Mouse (Mus musculus) granulocyte monocyte progenitor cell, adult 5-6 weeks (primary cell): ENCODE measurements around the gene Col25a1. TPM values are rescaled to one million over a fixed set of nuclear protein-coding genes. Genes with fewer than 3 reads are reported as not detected.

ENCODE experiments used
- ATAC-seq: replicated peaks from 2 replicates; pipeline ENCODE4 v1.8.0; 2016; ENCODE audit warnings: mild to moderate bottlenecking, moderate TSS enrichment, inconsistent platforms; ENCODE audit not compliant: poor library complexity, severe bottlenecking
- total RNA-seq, 2 experiments: library from RNA; stranded (forward) in 1 of 2; stranded (reverse) in 1 of 2; fragments of 200-712, 200-1000 nt in 1 of 2; fragments of >200 nt in 1 of 2; fragmentation: Nextera tagmentation in 1 of 2; gene quantifications; 2 replicates each; pipeline ENCODE4 v1.2.3; 2014 to 2017

The Col25a1 gene
- total RNA-seq (2014; fragmentation: Nextera tagmentation) (not detected in 2 replicates), total RNA-seq (2017) (not detected in 2 replicates)

DNA sequence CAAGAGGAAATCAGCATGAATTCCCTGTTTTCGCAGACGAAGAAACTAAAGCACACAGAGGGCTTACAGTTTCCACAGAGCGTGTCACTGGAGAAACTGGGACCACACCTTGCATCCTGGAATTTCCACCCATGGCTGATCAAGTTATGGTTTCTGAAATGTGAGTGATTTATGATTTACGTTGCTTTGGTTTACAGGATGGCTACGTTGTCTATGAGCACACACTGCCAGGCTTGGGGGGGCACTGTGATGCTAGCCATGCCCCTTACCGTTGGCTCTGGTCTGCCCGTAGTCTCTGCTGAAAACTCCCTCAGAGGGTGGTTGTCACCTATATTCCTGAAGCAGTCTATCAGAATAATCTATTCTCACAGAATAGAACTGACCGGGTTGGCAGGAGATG lies at the start of gene Col25a1:
Gene Col25a1, plus strand, starts transcription at position 301 of the 400 bp plus-strand sequence.
- no peak for ATAC-seq

DNA sequence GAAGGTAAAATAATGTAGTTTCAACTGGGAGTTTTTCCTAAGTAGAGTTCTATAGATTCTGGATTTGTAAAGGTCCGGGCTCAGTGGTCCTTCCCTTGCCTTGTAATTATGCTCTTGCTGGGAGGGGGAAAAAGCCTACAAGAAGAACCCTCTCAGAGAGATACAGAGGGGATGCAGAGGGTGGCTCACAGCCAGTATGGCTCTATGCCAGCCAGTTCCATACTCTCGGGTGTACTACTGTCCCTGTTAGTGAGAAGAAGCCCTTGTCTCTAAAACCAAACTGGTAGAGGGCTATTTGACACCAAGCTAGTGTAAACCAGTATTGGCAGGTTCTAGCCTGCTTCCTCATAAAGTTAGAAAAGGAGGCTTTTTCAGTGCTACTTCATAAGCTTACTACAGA lies 48.0 kb upstream of the Col25a1 start:
- ATAC-seq: no peak

GRCm38 (mm10) chr3:130086372-130087080 lies 44.8 kb upstream of the Col25a1 start:
- no peak for ATAC-seq

- no peak for ATAC-seq
Measured at GRCm38 (mm10) chr3:130087466-130087865, 43.8 kb upstream of the Col25a1 start.

GRCm38 (mm10) chr3:130088654-130089053 lies 42.6 kb upstream of the Col25a1 start:
- ATAC-seq: no peak

DNA sequence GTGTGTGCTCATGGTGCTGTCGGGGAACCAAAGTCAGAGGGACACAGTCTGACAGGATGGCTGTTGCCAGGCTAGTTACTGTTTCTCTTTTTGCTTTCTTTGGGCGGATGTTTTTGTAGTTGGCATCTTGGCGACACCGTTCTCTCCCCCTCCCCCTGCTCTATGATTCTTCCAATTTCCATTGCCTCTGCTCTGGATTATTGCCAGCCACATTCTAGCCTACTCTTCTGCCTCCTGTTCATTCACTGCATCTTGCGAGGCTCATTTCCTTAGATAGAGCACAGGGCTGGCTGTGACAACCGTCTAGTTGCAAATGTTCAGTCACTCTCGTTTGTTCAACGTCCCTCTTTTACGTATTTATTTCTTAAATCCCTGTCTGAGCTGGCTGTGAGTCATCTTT lies 40.8 kb upstream of the Col25a1 start:
- no peak for ATAC-seq

DNA sequence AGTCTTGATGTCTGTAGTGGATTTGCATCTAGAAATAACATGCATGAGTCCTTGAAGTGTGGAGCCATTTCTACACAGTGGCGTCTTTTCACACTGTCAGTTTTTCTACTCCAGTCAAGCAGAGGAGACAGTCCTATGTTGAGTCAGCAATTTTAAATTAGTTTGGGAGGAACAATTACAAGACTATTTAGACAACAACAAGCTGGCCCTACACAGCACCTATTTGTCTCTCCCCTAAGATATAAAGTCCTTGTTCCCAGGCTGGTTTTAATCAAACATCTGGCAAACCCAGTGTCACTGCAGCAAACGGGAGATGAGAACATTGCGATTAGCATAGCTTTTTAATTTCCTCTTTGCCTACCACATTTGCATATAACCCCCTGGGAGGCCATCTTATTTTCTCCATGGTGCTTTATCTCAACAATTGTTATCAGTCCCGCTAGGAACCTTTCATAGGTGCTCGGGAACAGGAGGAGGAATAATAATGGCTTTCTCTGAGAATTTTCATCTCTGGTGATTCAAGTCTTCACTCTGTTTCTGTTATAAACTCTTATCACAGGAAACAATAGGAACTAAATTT lies 37.1 kb upstream of the Col25a1 start:
- ATAC-seq: no peak

- ATAC-seq: peak; percentile 56; the same call in 1 of the 2 replicates
Measured at GRCm38 (mm10) chr3:130095160-130095781, 36.0 kb upstream of the Col25a1 start.

DNA sequence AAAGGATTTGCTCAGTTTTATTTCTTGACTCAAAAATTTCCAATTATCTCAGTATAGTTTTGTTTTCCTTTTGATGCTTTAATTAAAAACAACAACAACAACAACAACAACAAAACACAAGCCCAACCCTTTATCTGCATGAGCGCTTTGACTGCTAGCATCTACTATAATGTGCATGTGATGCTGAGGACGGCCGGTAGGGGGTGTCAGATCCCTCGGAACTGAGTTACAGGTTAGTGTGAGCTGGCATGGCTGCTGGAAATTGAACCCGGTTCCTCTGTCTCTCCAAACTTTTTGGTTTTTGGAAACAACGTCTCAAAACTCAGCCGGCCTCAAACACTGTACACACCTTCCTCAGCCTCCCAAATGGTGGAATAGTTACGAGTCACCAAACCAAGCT lies 27.8 kb upstream of the Col25a1 start:
- ATAC-seq: no peak; the same call in 1 of the 2 replicates

- no peak; the same call in 1 of the 2 replicates for ATAC-seq
Measured at GRCm38 (mm10) chr3:130104471-130104870, 26.8 kb upstream of the Col25a1 start.

DNA sequence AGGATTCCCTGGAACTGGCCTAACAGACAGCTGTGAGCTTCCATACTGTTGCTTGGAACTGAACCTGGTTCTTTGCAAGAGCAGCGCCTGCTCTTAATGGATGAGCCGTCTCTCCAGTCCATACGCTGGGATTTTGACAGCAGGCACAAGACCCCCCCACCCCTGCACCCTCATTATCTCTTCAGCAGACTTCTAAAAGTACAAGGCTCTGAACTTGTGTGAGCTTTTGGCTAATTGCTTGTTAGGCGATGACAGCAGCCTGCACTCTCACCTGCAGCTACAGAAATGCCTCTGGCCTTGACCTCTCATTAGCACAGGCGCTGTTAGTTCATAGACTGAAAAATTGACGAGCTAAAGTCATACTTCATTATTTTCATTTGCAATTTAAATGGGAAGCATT lies 14.4 kb upstream of the Col25a1 start:
- no peak for ATAC-seq

- ATAC-seq: no peak
Measured at GRCm38 (mm10) chr3:130127840-130128239, 3.5 kb upstream of the Col25a1 start.

DNA sequence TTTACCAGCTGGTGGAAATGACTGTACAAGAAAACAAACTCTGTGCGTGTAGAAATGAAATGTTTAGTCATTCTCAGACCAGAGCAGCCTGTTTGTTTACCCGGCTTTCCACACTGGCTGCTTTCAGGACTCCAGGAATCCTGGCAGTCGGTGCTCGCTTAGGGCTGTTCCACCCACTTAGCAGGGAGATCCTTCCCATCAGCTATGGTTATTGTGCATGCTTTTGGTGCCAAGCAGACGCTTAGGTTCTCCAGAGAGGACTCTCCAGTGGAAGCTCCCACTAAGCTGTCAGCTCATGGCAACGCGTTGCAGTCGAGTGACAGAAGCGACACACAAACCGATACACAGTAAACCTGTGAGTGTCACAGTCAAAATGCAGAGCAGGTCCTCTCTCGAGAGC lies 2.7 kb upstream of the Col25a1 start:
- ATAC-seq: no peak

DNA sequence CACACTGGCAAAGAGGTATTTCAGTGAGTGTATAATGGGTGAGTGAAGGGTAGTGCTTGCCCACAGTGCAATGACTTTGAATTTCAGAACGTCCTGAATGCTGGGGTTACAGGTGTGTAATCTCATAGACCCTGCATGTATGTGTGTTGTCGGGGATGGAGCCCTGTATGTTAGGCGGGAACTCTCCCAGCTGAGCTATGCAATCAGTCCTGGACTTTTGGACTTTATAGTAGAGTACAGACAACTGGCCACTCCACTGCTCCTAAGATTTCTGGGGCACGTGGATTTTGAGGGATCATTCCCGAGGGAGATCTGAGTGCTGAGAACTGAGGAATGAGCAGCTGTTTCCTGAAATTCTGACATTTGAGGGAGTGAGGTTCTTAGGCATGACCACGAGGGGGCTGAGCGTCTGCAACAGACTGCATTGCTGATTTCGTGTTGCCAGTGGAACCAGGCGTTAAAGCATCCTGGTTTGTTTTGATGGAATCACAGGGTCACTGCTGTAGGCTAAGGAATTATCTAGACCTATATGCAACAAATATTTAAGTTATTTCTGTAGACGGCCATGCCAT lies 1.6 kb upstream of the Col25a1 start:
- ATAC-seq: no peak

- no peak for ATAC-seq
Measured at GRCm38 (mm10) chr3:130137204-130137603, 5.9 kb downstream of the Col25a1 start.

- no peak; the same call in 1 of the 2 replicates for ATAC-seq
Measured at GRCm38 (mm10) chr3:130137640-130138039, 6.3 kb downstream of the Col25a1 start.

- ATAC-seq: no peak
Measured at GRCm38 (mm10) chr3:130145874-130146273, 14.6 kb downstream of the Col25a1 start.

- ATAC-seq: no peak
Measured at GRCm38 (mm10) chr3:130147827-130148226, 16.5 kb downstream of the Col25a1 start.

- ATAC-seq: no peak
Measured at GRCm38 (mm10) chr3:130149180-130149579, 17.9 kb downstream of the Col25a1 start.

DNA sequence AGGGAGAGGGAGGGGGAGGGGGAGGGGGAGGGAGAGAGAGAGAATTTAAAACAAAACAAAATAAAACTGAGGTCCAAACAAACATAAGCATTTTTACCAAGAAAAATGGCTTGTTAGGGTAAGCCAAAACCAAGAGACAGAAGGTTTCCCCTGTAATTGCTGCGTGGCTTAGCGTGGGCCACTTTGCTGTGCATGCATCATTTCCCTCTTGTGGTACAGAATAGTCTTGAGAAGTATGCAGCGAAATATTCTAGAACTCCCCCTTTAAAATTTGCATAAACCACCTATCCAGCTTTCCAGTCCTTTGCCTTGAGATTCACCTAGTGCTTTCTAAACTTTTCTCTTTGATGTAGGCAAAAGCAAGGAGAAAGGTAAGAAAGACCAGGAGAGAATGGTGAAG lies 21.8 kb downstream of the Col25a1 start:
- ATAC-seq: no peak

DNA sequence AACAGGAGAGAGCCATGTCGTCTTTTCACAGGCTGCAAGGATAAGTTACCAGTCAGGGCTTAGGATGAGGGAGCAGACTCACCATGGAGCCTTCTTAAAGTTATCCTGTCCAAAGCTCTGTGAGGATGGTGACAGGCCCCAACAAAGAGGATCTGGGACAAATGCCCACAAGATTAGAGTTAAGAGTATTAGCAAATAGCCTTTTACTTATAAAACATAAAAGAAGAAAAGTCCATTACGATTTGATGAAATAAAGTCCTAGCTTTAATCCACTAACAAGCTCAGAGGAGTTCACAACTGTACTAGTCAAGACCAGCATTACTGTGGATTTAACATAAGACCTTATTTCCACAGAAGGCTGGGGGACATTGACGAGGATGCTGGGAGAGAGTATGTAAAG lies 26.2 kb downstream of the Col25a1 start:
- ATAC-seq: no peak
